Mouse (Mus musculus) urinary bladder, postnatal 25 days (tissue): ENCODE results near the gene Il10rb.
"Not testable (repeated sequence)": the region's sequence is repeated elsewhere in the genome, so short reads cannot be mapped to it uniquely, and the experiment has no call there.

Source experiments
- DNase-seq: peaks from one replicate; pipeline ENCODE4 v3.0.0; 2022; ENCODE audit warnings: low spot score

The Il10rb gene

DNA sequence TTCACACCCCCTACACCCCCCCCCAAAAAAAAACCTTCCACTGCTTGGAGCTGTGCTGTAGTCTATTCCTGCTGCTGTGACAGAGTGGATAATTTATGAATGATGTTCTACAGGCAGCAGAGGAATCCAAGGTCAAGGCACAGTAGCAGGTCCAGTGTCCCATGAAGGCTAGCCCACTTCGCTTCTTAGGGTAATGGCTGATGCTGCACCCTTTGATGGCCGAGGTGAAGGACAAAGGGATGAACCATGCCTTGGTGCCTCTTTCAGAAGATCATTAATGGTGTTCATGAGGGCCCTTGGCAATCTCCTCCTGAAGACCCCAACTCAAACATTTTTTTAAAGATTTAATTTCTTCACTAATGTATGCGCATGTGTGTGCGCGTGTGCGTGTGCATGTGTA lies 10.4 kb downstream of the Il10rb start:
- DNase-seq = no peak

GRCm38 (mm10) chr16:91416938-91417337 lies 11.0 kb downstream of the Il10rb start:
- DNase-seq = no peak

GRCm38 (mm10) chr16:91418531-91418930 lies 12.6 kb downstream of the Il10rb start:
- no peak for DNase-seq

DNA sequence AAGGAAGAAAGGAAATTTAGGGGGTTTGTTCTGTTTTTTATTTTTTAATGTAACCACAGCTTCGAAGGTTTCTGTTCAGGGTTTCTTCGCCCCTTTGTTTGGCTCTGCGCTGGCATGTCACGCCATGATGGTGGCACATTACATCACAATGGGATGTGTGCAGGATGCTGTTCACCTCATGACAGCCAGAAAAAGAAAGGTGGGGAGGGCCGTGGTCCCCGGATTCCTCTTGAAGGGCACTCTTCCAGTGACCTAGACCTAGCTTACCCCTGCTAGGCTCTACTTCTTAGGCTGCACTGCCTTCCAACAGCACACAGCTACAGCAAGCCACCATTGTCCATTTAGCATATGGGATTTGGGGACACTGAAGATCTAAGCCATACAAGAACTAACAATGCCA lies 19.9 kb downstream of the Il10rb start:
- DNase-seq = no peak

DNA sequence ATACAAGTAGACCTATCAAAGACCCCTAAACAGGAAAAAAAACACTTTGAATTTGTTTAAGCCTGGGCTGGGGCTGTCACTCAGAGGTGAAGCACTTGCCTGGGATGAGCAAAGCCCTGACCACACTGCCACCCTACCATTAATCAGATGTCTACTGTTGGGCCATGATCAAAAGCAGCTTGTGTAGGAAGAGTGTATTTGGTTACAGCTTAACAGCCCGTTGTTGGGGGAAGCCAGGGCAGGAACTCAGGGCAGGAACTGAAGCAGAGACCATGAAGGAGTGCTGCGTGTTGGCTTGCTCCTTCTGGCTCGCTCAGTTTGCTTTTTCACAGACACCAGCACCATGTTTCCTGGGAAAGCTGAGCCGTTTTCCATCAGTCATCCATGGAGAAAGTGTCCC lies 20.6 kb downstream of the Il10rb start:
- DNase-seq = no peak

GRCm38 (mm10) chr16:91427461-91427860 lies 21.5 kb downstream of the Il10rb start:
- no peak for DNase-seq

- no peak for DNase-seq
These were observed 22.4 kb downstream of the Il10rb start for GRCm38 (mm10) chr16:91428259-91428865.

DNA sequence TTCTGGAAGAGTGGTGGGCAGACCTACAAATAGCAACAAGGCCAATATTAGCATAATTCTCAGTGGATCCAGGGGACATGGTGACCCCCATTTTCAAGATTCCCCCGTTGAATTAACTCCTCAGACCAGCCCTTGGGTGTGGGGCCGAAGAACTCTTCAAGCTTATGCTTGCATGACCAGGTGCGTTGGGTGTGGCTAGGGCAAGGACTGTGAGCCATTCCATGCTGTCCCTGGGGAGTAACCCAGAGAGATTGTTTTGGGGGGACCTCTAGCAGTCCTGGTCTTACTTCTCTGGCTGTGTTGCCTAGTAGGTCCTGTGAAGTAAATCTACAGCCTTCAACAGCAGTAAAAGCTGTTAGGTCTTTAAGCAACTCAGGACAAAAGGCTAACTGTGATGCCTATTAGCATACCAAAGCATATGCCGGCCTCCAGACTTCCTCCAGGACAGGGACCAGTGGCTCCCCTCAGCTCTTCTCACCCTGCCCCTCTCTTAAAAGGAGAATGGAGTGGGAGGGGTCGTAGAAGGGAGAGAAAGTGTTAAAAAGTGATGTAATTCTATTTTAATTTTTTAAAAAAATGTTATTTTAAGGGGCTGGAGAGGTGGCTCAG lies 26.9 kb downstream of the Il10rb start:
- DNase-seq = no peak

DNA sequence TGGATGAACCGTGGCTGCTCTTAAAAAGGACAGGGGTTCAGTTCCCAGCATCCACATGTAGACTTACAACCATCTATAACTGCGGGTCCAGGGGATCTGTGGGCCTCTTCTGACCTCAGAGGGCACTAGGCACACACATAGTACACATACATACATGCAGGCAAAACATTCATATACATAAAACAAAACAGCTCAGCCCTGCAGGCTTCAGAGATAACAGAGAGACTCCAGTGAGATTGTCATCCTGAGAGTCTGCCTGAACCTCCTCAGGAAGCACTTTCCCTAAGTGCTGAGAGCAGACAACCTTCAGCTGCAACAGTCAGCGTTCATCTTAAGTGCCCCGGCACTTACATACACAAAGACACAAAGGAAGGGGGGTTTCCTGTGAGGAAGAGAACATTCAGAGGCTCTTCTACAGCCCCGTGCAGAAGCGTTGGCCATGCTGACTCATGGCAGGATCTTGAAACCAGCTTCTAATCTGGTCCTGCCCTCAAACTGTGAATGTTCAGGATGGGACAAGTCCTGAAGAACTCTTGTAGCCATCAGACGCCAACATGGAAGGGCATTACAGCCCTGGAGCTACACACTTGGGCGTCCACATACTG lies 27.5 kb downstream of the Il10rb start:
- no peak for DNase-seq

- DNase-seq = no peak
These were observed 28.2 kb downstream of the Il10rb start for GRCm38 (mm10) chr16:91434119-91434518.

DNA sequence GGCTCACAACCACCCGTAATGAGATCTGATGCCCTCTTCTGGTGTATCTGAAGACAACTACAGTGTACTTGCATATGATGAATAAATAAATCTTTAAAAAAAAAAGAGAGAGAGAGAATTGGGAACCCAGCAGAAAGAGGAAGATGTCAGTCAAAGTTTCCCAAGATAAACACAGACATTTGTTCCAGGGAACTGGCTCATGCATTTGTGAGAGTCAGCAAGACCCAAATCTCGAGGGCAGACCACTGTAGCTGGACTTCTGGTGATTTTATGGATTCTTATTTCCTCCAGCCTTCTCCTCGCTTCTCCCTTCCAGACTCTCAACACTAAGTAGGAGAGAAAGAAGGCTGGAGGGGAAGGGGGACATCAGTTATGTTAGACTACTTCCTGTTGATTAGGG lies 32.1 kb downstream of the Il10rb start:
- no peak for DNase-seq

- not testable (repeated sequence) for DNase-seq
These were observed 32.6 kb downstream of the Il10rb start for GRCm38 (mm10) chr16:91438599-91438998.

GRCm38 (mm10) chr16:91441366-91441765 lies 35.4 kb downstream of the Il10rb start:
- no peak for DNase-seq

GRCm38 (mm10) chr16:91441811-91442240 lies 35.9 kb downstream of the Il10rb start:
- no peak for DNase-seq

GRCm38 (mm10) chr16:91442446-91442845 lies 36.5 kb downstream of the Il10rb start:
- no peak for DNase-seq

DNA sequence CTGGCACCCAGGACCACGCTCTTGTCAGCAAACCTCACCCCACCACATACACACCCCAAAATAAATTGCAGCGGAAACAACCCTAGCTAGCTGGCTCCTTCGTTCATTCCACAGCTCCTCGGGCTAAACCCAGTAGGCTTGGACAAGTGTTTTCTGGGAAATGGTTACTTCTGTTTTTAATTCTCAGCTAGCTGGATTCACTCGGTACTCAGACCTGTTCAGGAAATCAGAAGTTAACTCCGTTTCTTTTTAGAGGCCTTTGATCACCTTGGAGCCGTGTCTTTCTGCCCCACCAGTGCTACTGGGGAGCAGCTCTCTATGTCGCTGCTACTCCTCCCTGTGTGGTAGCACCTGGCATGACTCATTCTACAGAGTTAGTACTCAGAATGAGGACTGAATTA lies 37.2 kb downstream of the Il10rb start:
- no peak for DNase-seq

DNA sequence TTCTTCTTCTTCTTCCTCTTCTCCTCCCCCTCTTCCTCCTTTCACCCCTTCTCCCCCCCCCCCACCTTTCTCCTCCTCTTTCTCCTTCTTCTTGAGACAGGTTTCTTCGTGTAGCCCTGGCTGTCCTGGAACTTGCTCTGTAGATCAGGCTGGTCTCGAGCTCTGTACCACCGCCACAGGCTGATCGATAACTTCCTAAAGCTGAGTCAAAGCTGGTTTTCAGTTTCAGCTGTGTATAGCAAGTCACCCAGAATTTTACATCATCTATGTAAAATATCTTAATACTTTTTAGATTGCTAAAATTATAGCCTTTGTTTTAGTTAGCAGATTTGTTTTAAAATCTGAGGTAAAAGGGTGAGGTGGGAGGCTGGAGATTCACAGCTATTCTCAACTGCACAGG lies 38.9 kb downstream of the Il10rb start:
- no peak for DNase-seq

GRCm38 (mm10) chr16:91445566-91445965 lies 39.6 kb downstream of the Il10rb start:
- DNase-seq = no peak

GRCm38 (mm10) chr16:91446778-91447511 lies 41.0 kb downstream of the Il10rb start:
- DNase-seq = no peak

GRCm38 (mm10) chr16:91447512-91447900 lies 41.5 kb downstream of the Il10rb start:
- DNase-seq = no peak

- no peak for DNase-seq
These were observed 42.1 kb downstream of the Il10rb start for GRCm38 (mm10) chr16:91448088-91448487.

- no peak for DNase-seq
These were observed 42.9 kb downstream of the Il10rb start for GRCm38 (mm10) chr16:91448895-91449294.
